In the genomic region with DNA sequence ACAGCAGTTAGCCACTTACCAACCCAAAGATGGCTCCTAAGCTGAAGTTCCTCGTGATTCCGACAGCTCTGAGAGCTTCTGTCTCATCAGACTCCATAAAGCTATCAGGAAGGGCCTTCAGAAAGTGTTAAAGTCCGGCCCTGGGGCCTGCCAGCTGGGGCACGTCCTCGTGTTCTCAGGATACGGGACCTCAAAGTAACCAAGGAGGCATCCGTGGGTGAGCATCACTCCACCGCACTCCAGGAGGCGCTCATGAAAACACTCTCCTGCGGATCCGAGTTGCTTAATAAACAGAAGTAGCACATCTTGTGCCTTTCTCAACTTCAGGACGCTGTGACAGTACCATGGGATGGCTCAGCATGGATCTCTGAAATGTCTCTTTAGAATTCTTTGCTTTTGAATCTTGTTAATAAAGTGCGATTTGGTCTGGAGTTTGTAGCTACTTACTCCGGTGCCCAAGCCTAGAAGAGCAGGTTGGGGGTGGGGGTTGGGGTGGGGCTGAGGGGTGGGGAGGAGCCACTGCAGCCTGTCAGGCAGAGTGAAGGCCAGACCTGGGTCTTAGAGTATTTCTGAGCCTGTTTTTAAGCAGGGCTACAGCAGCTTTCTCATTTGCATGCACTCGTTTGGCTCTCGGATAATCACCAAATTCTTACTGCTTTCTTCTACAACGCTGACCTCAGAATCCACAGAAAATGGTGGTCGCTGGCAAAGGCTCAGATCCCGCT, we compare ENCODE assay signal across 11 mouse cellular contexts. TPM values are rescaled to one million over a fixed set of nuclear protein-coding genes. Genes with fewer than 3 reads are reported as not detected.
A peak's percentile ranks its signal among the peaks of the same experiment; 100 is the strongest.
DNase-seq lines count a peak whose midpoint lies in the region; ATAC-seq lines count a peak whose summit lies in the region.
"Had no signal": no experiment of that assay in that cellular context is flagged by ENCODE, and none has a peak within 500 bp of the region (broad histone marks: within the 10 kb centered on the region; RNA-seq: fewer than 3 reads in every experiment).

No protein-coding gene starts in this region.

- H3K4me1 ChIP-seq in liver, embryonic 12.5 days = peaks cover 48% of the 10 kb centered on the region
- H3K4me1 ChIP-seq in embryonic facial prominence, embryonic 13.5 days = peaks cover 49% of the 10 kb centered on the region
- peaks cover 33% of the 10 kb centered on the region for H3K4me1 ChIP-seq in limb, embryonic 12.5 days (replicated peaks)

- peak overlapping the region; percentile 31 for H3K4me2 ChIP-seq in liver, embryonic 12.5 days
- H3K4me2 ChIP-seq in embryonic facial prominence, embryonic 13.5 days = peak overlapping the region; percentile 36
- H3K4me2 ChIP-seq in limb, embryonic 12.5 days = peak overlapping the region; percentile 34
- H3K4me2 ChIP-seq: hindbrain, embryonic 15.5 days had no signal

- H3K4me3 ChIP-seq in liver, embryonic 12.5 days = no peak overlapping the region
- no peak overlapping the region for H3K4me3 ChIP-seq in embryonic facial prominence, embryonic 13.5 days
- H3K4me3 ChIP-seq in limb, embryonic 12.5 days (replicated peaks) = no peak overlapping the region
- H3K4me3 ChIP-seq: hindbrain, embryonic 15.5 days; megakaryocyte, embryonic 14.5 days had no signal

- 0 out of 2 replicates have a peak, but pooled peaks cover 4% of the 10 kb centered on the region for H3K9me3 ChIP-seq in liver, embryonic 12.5 days (replicated peaks)
- H3K9me3 ChIP-seq in embryonic facial prominence, embryonic 13.5 days = 0 out of 2 replicates have a peak, but pooled peaks cover 3% of the 10 kb centered on the region
- peaks cover 11% of the 10 kb centered on the region for H3K9me3 ChIP-seq in limb, embryonic 12.5 days

- ATAC-seq in liver, embryonic 12.5 days = peak; percentile 47; the same call in 1 of the 2 replicates
- ATAC-seq in embryonic facial prominence, embryonic 13.5 days (ENCODE audit: insufficient number of reproducible peaks, insufficient read depth, low FRiP score, low TSS enrichment, low read depth) = no peak
- no peak for ATAC-seq in limb, embryonic 12.5 days (ENCODE audit: insufficient number of reproducible peaks, insufficient read depth, low FRiP score, low TSS enrichment, low read depth)

- 54% methylated on average over 19 of the region's 19 CpGs for WGBS in liver, embryonic 12.5 days (ENCODE audit: insufficient replicate concordance)
- 22% methylated on average over 19 of the region's 19 CpGs for WGBS in embryonic facial prominence, embryonic 13.5 days
- 21% methylated on average over 19 of the region's 19 CpGs for WGBS in limb, embryonic 12.5 days

- no peaks in the 10 kb centered on the region for H3K27me3 ChIP-seq in liver, embryonic 12.5 days (replicated peaks)
- no peaks in the 10 kb centered on the region for H3K27me3 ChIP-seq in embryonic facial prominence, embryonic 13.5 days
- no peaks in the 10 kb centered on the region for H3K27me3 ChIP-seq in limb, embryonic 12.5 days
- H3K27me3 ChIP-seq: megakaryocyte, embryonic 14.5 days had no signal

- intact Hi-C loops in heart, postnatal 36 days (cut with DNase I) = no loop called here

- peak overlapping the region; percentile 75; the same call in 1 of the 2 replicates for H3K27ac ChIP-seq in liver, embryonic 12.5 days
- H3K27ac ChIP-seq in embryonic facial prominence, embryonic 13.5 days = peak overlapping the region; percentile 23; the same call in 1 of the 2 replicates
- no peak overlapping the region for H3K27ac ChIP-seq in limb, embryonic 12.5 days
- H3K27ac ChIP-seq: hindbrain, embryonic 15.5 days had no signal

- peaks cover 23% of the 10 kb centered on the region for H3K36me3 ChIP-seq in liver, embryonic 12.5 days
- peaks cover 15% of the 10 kb centered on the region; the same call in 1 of the 2 replicates for H3K36me3 ChIP-seq in embryonic facial prominence, embryonic 13.5 days
- peaks cover 15% of the 10 kb centered on the region; the same call in 1 of the 2 replicates for H3K36me3 ChIP-seq in limb, embryonic 12.5 days
- H3K36me3 ChIP-seq: hindbrain, embryonic 15.5 days had no signal

- no peak overlapping the region; the same call in 1 of the 2 replicates for H3K9ac ChIP-seq in liver, embryonic 12.5 days
- H3K9ac ChIP-seq in embryonic facial prominence, embryonic 13.5 days = no peak overlapping the region
- no peak overlapping the region for H3K9ac ChIP-seq in limb, embryonic 12.5 days (replicated peaks)
- H3K9ac ChIP-seq: hindbrain, embryonic 15.5 days had no signal

- DNase-seq in heart, adult 11 months = peak; percentile 84
- no peak for DNase-seq in heart, postnatal 36 days
- DNase-seq in liver (no peak), MN1 (ENCODE audit: low spot score) (no peak)
- no peak for DNase-seq in spleen, postnatal 36 days (ENCODE audit: low spot score in 2 of 2)
- DNase-seq: cerebellum, adult 11 months had no signal

RNA-seq across cellular contexts. Expression of a gene that starts 38.7 kb away (rescaled TPM):
- 10 to 100 TPM; 53.5 to 54.2 TPM for total RNA-seq in heart, postnatal 36 days (2021)
- 18.4 and 19.2 TPM in 2 replicates for polyA plus RNA-seq in liver, embryonic 12.5 days (2016; fragmentation: Nextera tagmentation; extraction: Ambion mirVana)
- 35.8 and 35.9 TPM in 2 replicates for polyA plus RNA-seq in embryonic facial prominence, embryonic 13.5 days (2015; fragmentation: Nextera tagmentation; extraction: Ambion mirVana)
- polyA plus RNA-seq in limb, embryonic 12.5 days (2016; fragmentation: Nextera tagmentation; extraction: Ambion mirVana) = 17.5 and 20.3 TPM in 2 replicates
